Mouse (Mus musculus) left cerebral cortex, postnatal 25 days (tissue): ENCODE data around the gene Olfr1450. TPM values are rescaled to one million over a fixed set of nuclear protein-coding genes. Genes with fewer than 3 reads are reported as not detected.
"Not testable (repeated sequence)": the region's sequence is repeated elsewhere in the genome, so short reads cannot be mapped to it uniquely, and the experiment has no call there.

Experiments used
- DNase-seq, 2 experiments: peaks; one replicate each; pipeline ENCODE4 v3.0.0; 2022; ENCODE audit warnings: low spot score in 2 of 2, mixed read lengths in 1 of 2
- intact Hi-C: fragments of 180-260 bp; cut with DNase I; formaldehyde crosslinking; loops from one replicate; pipeline ENCODE4 v1.15.1; 2025
- total RNA-seq, 2 experiments: library from RNA; stranded (reverse); gene quantifications; 2 replicates each; pipeline ENCODE4 v1.2.3; 2021

Gene Olfr1450
- total RNA-seq, result not detected

- intact Hi-C loops, result no loop called here
- no peak for DNase-seq
These were observed at the start of gene Olfr1450 for GRCm38 (mm10) chr19:12949958-12950357. Gene Olfr1450, plus strand, starts transcription at chr19:12950258.

- DNase-seq, result no peak
- intact Hi-C loops, result no loop called here
These were observed 46.4 kb upstream of the Olfr1450 start, which contains the start of gene Olfr1447 for GRCm38 (mm10) chr19:12903643-12904042. Gene Olfr1447, minus strand, starts transcription at chr19:12903743.

- no peak for DNase-seq
- intact Hi-C loops, result no loop called here
These were observed 25.7 kb upstream of the Olfr1450 start, which contains the start of gene Olfr1448 for GRCm38 (mm10) chr19:12924319-12924718. Gene Olfr1448, minus strand, starts transcription at chr19:12924419.

- intact Hi-C loops, result no loop called here
- DNase-seq, result no peak
These were observed 19.5 kb upstream of the Olfr1450 start, which contains the start of gene Olfr1449 for GRCm38 (mm10) chr19:12930540-12930939. Gene Olfr1449, plus strand, starts transcription at chr19:12930840.

GRCm38 (mm10) chr19:12970082-12970481, 20.0 kb downstream of the Olfr1450 start:
- intact Hi-C loops, DNase-seq: not testable (repeated sequence)

GRCm38 (mm10) chr19:12992316-12992715, 42.3 kb downstream of the Olfr1450 start:
- intact Hi-C loops, DNase-seq: not testable (repeated sequence)

GRCm38 (mm10) chr19:12994714-12995113, 44.7 kb downstream of the Olfr1450 start, which contains the start of gene Olfr1451:
Gene Olfr1451, plus strand, starts transcription at chr19:12995014.
- intact Hi-C loops, result no loop called here
- no peak for DNase-seq

Other genes with a start within 250 kb of the Olfr1450 start
- gene Cntf, start 184.6 kb upstream of the Olfr1450 start, total RNA-seq, result 1 to 10 TPM; 2.6 to 3.6 TPM
- 10 to 100 TPM; 94.5 to 98.0 TPM for gene Zfp91, start 154.1 kb upstream of the Olfr1450 start, total RNA-seq
- gene Lpxn, start 154.1 kb upstream of the Olfr1450 start, total RNA-seq, result 1 to 10 TPM; 1.4 to 2.0 TPM
- gene Gm5244, start 103.6 kb upstream of the Olfr1450 start, total RNA-seq, result not detected
- gene Olfr1444, start 93.0 kb upstream of the Olfr1450 start, total RNA-seq, result not detected
- gene Olfr1445, start 66.4 kb upstream of the Olfr1450 start, total RNA-seq, result not detected
- not detected for gene Olfr1446, start 56.7 kb upstream of the Olfr1450 start, total RNA-seq
- gene Olfr1447, start 46.5 kb upstream of the Olfr1450 start, total RNA-seq, result not detected
- gene Olfr1448, start 25.8 kb upstream of the Olfr1450 start, total RNA-seq, result not detected
- gene Olfr1449, start 19.4 kb upstream of the Olfr1450 start, total RNA-seq, result not detected
- gene Olfr1451, start 44.8 kb downstream of the Olfr1450 start, total RNA-seq, result not detected
- gene Olfr1453, start 78.1 kb downstream of the Olfr1450 start, total RNA-seq, result not detected
- gene Olfr1454, start 110.4 kb downstream of the Olfr1450 start, total RNA-seq, result not detected
- not detected for gene Olfr1457, start 147.6 kb downstream of the Olfr1450 start, total RNA-seq
- gene Olfr1458, start 156.5 kb downstream of the Olfr1450 start, total RNA-seq, result not detected
- under 1 TPM; 0.05 to 0.21 TPM for gene Olfr1459, start 199.3 kb downstream of the Olfr1450 start, total RNA-seq
- not detected for gene Olfr1461, start 212.7 kb downstream of the Olfr1450 start, total RNA-seq
- not detected for gene Olfr1462, start 235.5 kb downstream of the Olfr1450 start, total RNA-seq